8 mouse cellular contexts compared by ENCODE assay signal in genomic region chr8:111923383-111923804, GRCm38 (mm10). TPM values are rescaled to one million over a fixed set of nuclear protein-coding genes. Genes with fewer than 3 reads are reported as not detected.
DNase-seq lines count a peak whose midpoint lies in the region; ATAC-seq and TF ChIP-seq lines count a peak whose summit lies in the region.

No protein-coding gene starts in this region.

- H3K9me3 ChIP-seq in forebrain, embryonic 12.5 days: no peaks in the 10 kb centered on the region

- no peaks in the 10 kb centered on the region for H3K4me1 ChIP-seq in liver, adult 2 months (ENCODE audit: control insufficient read depth, insufficient read depth, low read length)
- H3K4me1 ChIP-seq in forebrain, embryonic 12.5 days: no peaks in the 10 kb centered on the region

- DNase-seq in urinary bladder, postnatal 36 days (ENCODE audit: low spot score in 2 of 2): peak; percentile 31 to 43
- no peak for DNase-seq in urinary bladder, adult 2 months (ENCODE audit: low spot score)
- peak; percentile 69 for DNase-seq in adrenal gland, adult 2 months
- peak; percentile 70 for DNase-seq in embryo, embryonic 11 days
- peak; percentile 71 for DNase-seq in heart, postnatal 4 days
- peak; percentile 69 for DNase-seq in liver, adult 2 months (ENCODE audit: extremely low read depth, low read depth, low spot score)
- DNase-seq in retina, embryonic 14.5 days (ENCODE audit: low spot score): peak; percentile 67

- no peak for TF ChIP-seq POLR2A in liver, adult 2 months (IDR thresholded peaks at IDR 0.05; ENCODE audit: extremely low read depth, insufficient read depth, low read length)

- no peaks in the 10 kb centered on the region for H3K36me3 ChIP-seq in liver, adult 2 months (ENCODE audit: control insufficient read depth, insufficient read depth, low read length)
- H3K36me3 ChIP-seq in forebrain, embryonic 12.5 days (replicated peaks): 0 out of 2 replicates have a peak, but pooled peaks cover 2% of the 10 kb centered on the region

- H3K9ac ChIP-seq in liver, adult 2 months (ENCODE audit: low read depth, low read length): no peak overlapping the region
- H3K9ac ChIP-seq in forebrain, embryonic 12.5 days: no peak overlapping the region

- no peak for ATAC-seq in forebrain, embryonic 12.5 days (ENCODE audit: low FRiP score)

- no peak overlapping the region; the same call in 1 of the 2 replicates for H3K4me3 ChIP-seq in liver, adult 2 months (ENCODE audit: insufficient read depth, low read depth, low read length)
- H3K4me3 ChIP-seq in forebrain, embryonic 12.5 days (replicated peaks): no peak overlapping the region

- WGBS in liver, adult 2 months: 15% methylated on average over 10 of the region's 10 CpGs
- WGBS in forebrain, embryonic 12.5 days: 36% methylated on average over 10 of the region's 10 CpGs

- H3K79me2 ChIP-seq in liver, adult 2 months (ENCODE audit: control insufficient read depth, insufficient read depth, low read length): no peaks in the 10 kb centered on the region

- H3K4me2 ChIP-seq in forebrain, embryonic 12.5 days: no peak overlapping the region

- no peaks in the 10 kb centered on the region for H3K27me3 ChIP-seq in liver, adult 2 months (ENCODE audit: control insufficient read depth, insufficient read depth, low read length)
- H3K27me3 ChIP-seq in forebrain, embryonic 12.5 days: no peaks in the 10 kb centered on the region

- H3K27ac ChIP-seq in liver, adult 2 months (replicated peaks; ENCODE audit: insufficient read depth, low read depth, low read length): no peak overlapping the region
- H3K27ac ChIP-seq in forebrain, embryonic 12.5 days: no peak overlapping the region

- peak; percentile 56 for TF ChIP-seq CTCF in liver, adult 2 months (IDR thresholded peaks at IDR 0.05; ENCODE audit: low read depth, low read length)

RNA-seq across cellular contexts. Expression of gene Tmem231, which starts 10.3 kb away (rescaled TPM):
- 8.1 and 9.2 TPM in 2 replicates for polyA plus RNA-seq in urinary bladder, adult 2 months (2012; rRNA removed)
- 10 to 100 TPM in 1 of 2 experiments, 1 to 10 TPM in 1; 6.0 to 10.2 TPM for total RNA-seq in adrenal gland, adult 2 months (2021)
- polyA plus RNA-seq in adrenal gland, adult 2 months (2012; rRNA removed): 9.4 and 9.9 TPM in 2 replicates
- 1 to 10 TPM; 1.9 to 2.9 TPM for total RNA-seq in heart, postnatal 4 days (2021)
- total RNA-seq in liver, adult 2 months (2014; rRNA removed): 0.09 and 0.20 TPM in 2 replicates
- polyA plus RNA-seq in liver, adult 2 months (2012; rRNA removed): 0.17 and 0.24 TPM in 2 replicates
- 18.6 and 18.7 TPM in 2 replicates for polyA plus RNA-seq in forebrain, embryonic 12.5 days (2016; fragmentation: Nextera tagmentation; extraction: Ambion mirVana)

RNA-seq across cellular contexts. Expression of gene Chst5, which starts 13.1 kb away (rescaled TPM):
- polyA plus RNA-seq in urinary bladder, adult 2 months (2012; rRNA removed): 0.10 and 0.25 TPM in 2 replicates
- total RNA-seq in adrenal gland, adult 2 months (2021): not detected
- polyA plus RNA-seq in adrenal gland, adult 2 months (2012; rRNA removed): not detected in 2 replicates
- total RNA-seq in heart, postnatal 4 days (2021): not detected
- not detected in 2 replicates for total RNA-seq in liver, adult 2 months (2014; rRNA removed)
- polyA plus RNA-seq in liver, adult 2 months (2012; rRNA removed): not detected in 2 replicates
- 1.5 and 1.7 TPM in 2 replicates for polyA plus RNA-seq in forebrain, embryonic 12.5 days (2016; fragmentation: Nextera tagmentation; extraction: Ambion mirVana)

RNA-seq across cellular contexts. Expression of gene Gabarapl2, which starts 17.1 kb away (rescaled TPM):
- 94.5 and 112 TPM in 2 replicates for polyA plus RNA-seq in urinary bladder, adult 2 months (2012; rRNA removed)
- total RNA-seq in adrenal gland, adult 2 months (2021): 100 to 1,000 TPM; 124 to 166 TPM
- polyA plus RNA-seq in adrenal gland, adult 2 months (2012; rRNA removed): 15.0 and 15.4 TPM in 2 replicates
- total RNA-seq in heart, postnatal 4 days (2021): 100 to 1,000 TPM; 104 to 105 TPM
- 39.5 and 42.6 TPM in 2 replicates for total RNA-seq in liver, adult 2 months (2014; rRNA removed)
- 24.1 and 26.8 TPM in 2 replicates for polyA plus RNA-seq in liver, adult 2 months (2012; rRNA removed)
- polyA plus RNA-seq in forebrain, embryonic 12.5 days (2016; fragmentation: Nextera tagmentation; extraction: Ambion mirVana): 336 and 356 TPM in 2 replicates

RNA-seq across cellular contexts. Expression of gene Tmem170, which starts 46.8 kb away (rescaled TPM):
- polyA plus RNA-seq in urinary bladder, adult 2 months (2012; rRNA removed): 9.1 and 9.6 TPM in 2 replicates
- 1 to 10 TPM; 5.0 to 6.8 TPM for total RNA-seq in adrenal gland, adult 2 months (2021)
- polyA plus RNA-seq in adrenal gland, adult 2 months (2012; rRNA removed): 1.3 and 1.5 TPM in 2 replicates
- total RNA-seq in heart, postnatal 4 days (2021): 1 to 10 TPM; 2.8 to 2.9 TPM
- 5.0 and 7.9 TPM in 2 replicates for total RNA-seq in liver, adult 2 months (2014; rRNA removed)
- polyA plus RNA-seq in liver, adult 2 months (2012; rRNA removed): 3.3 and 3.8 TPM in 2 replicates
- polyA plus RNA-seq in forebrain, embryonic 12.5 days (2016; fragmentation: Nextera tagmentation; extraction: Ambion mirVana): 7.6 and 8.7 TPM in 2 replicates
